Mouse (Mus musculus) liver, embryonic 14.5 days (tissue): ENCODE measurements around the gene Auts2. TPM values are rescaled to one million over a fixed set of nuclear protein-coding genes. Genes with fewer than 3 reads are reported as not detected.

Experiments
- ATAC-seq: fragments of 200-750 bp; cut with Nextera tagmentation; 2 replicates; pipeline ENCODE4 v1.8.0; 2017; ENCODE audit warnings: moderate number of reproducible peaks, mild to moderate bottlenecking, moderate library complexity; ENCODE audit not compliant: insufficient read depth
- DNase-seq, 3 experiments: peaks; one replicate each; pipeline ENCODE4 v3.0.0-alpha.2; 2012 to 2013; ENCODE audit warnings: low read depth in 3 of 3, low spot score in 3 of 3
- H3K27ac ChIP-seq: fragments of 300-500 bp; sonication (generic); 2 replicates; pipeline ENCODE4 v1.5.1; 2014; ENCODE audit warnings: moderate library complexity, mild to moderate bottlenecking, control low read depth, inconsistent platforms
- H3K27me3 ChIP-seq: fragments of 300-500 bp; sonication (generic); 2 replicates; pipeline ENCODE4 v1.6.1; 2014; ENCODE audit warnings: mild to moderate bottlenecking, low read length, moderate library complexity; ENCODE audit not compliant: control insufficient read depth, insufficient read depth
- H3K36me3 ChIP-seq: fragments of 300-500 bp; sonication (generic); replicated peaks from 2 replicates; pipeline ENCODE4 v1.6.1; 2014; ENCODE audit warnings: low read depth; ENCODE audit not compliant: control insufficient read depth, insufficient read depth
- H3K4me1 ChIP-seq, 2 experiments: fragments of 200-500 bp in 1 of 2; fragments of 300-500 bp in 1 of 2; sonication (generic) in 1 of 2; replicated peaks; 2 replicates each; pipeline ENCODE4 v1.6.1; 2012 to 2014; ENCODE audit warnings: antibody characterized with exemption in 1 of 2, inconsistent platforms in 1 of 2, low read length in 1 of 2; ENCODE audit not compliant: control insufficient read depth in 2 of 2, insufficient read depth in 2 of 2
- H3K4me2 ChIP-seq: fragments of 300-500 bp; sonication (generic); 2 replicates; pipeline ENCODE4 v1.6.1; 2014; ENCODE audit warnings: low read depth, mild to moderate bottlenecking, control low read depth, moderate library complexity
- H3K4me3 ChIP-seq, 2 experiments: fragments of 200-500 bp in 1 of 2; fragments of 300-500 bp in 1 of 2; sonication (generic) in 1 of 2; 2 replicates each; pipeline ENCODE4 v1.5.1; 2012 to 2014; ENCODE audit warnings: low read depth in 2 of 2, low read length in 2 of 2, mild to moderate bottlenecking in 2 of 2, control low read depth in 1 of 2, inconsistent platforms in 1 of 2, moderate library complexity in 1 of 2; ENCODE audit not compliant: insufficient read depth in 1 of 2
- H3K9ac ChIP-seq: fragments of 300-500 bp; sonication (generic); replicated peaks from 2 replicates; pipeline ENCODE4 v1.6.1; 2014; ENCODE audit warnings: mild to moderate bottlenecking, control low read depth, moderate library complexity
- H3K9me3 ChIP-seq: fragments of 300-500 bp; sonication (generic); 2 replicates; pipeline ENCODE4 v1.6.1; 2016; ENCODE audit warnings: low read length, mixed read lengths; ENCODE audit not compliant: control insufficient read depth
- CTCF ChIP-seq: IDR thresholded peaks from 2 replicates; pipeline ENCODE4 v1.5.1; 2016; ENCODE audit warnings: antibody characterized with exemption, low read depth, control low read depth
- EP300 ChIP-seq: IDR thresholded peaks from 2 replicates; pipeline ENCODE4 v1.6.1; 2016; ENCODE audit warnings: antibody characterized with exemption, low read depth
- WGBS: fragments of 180-500 bp; shearing (Covaris S2); extraction: QIAGEN DNeasy Blood & Tissue Kit; methylation state at CpG from one replicate; pipeline ENCODE4 v1.1.7; 2014; ENCODE audit not compliant: insufficient replicate concordance; 5-methylcytosine and 5-hydroxymethylcytosine counted together
- polyA plus RNA-seq, 2 experiments: library from polyadenylated mRNA; depleted of rRNA in 1 of 2; stranded (reverse) in 1 of 2; unstranded in 1 of 2; fragments of >200 nt; fragmentation: Nextera tagmentation in 1 of 2; extraction: Ambion mirVana in 1 of 2; gene quantifications; 2 replicates each; pipeline versions ENCODE4 v1.2.1 to v1.2.3; 2012 to 2014

Auts2 gene
- polyA plus RNA-seq, 2 experiments: 0.77 to 1.6 TPM

DNA sequence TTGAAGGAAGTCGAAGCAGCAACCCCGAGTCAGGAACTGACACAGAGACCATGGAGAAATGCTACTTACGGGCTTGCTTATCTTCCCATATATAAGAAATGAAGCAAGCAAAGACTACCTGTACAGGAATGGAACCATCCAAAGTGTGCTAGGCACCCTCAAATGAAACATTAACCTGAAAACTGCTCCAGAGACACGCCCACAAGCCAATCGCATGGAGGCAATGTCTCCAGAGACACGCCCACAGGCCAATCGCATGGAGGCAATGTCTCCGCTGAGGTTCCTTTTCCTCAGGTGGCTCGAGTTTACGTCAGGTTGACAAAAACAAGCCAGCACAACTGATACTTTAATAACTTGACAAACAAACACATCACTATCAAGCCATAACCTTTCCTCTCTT is 379.2 kb downstream of the Auts2 start:
- 0 out of 4 replicates have a peak, but pooled peaks cover 0 to 2% of the 10 kb centered on the region in 2 experiments for H3K4me1 ChIP-seq
- H3K27ac ChIP-seq: no peak overlapping the region
- WGBS: 68% methylated on average over 10 of the region's 10 CpGs
- H3K4me3 ChIP-seq: no peak overlapping the region
- H3K9ac ChIP-seq: no peak overlapping the region
- H3K4me2 ChIP-seq: no peak overlapping the region
- no peaks in the 10 kb centered on the region for H3K36me3 ChIP-seq
- no peak for ATAC-seq
- no peaks in the 10 kb centered on the region for H3K9me3 ChIP-seq
- H3K27me3 ChIP-seq: no peaks in the 10 kb centered on the region
- TF ChIP-seq CTCF (no peak), EP300 (no peak)
- DNase-seq: no peak

DNA sequence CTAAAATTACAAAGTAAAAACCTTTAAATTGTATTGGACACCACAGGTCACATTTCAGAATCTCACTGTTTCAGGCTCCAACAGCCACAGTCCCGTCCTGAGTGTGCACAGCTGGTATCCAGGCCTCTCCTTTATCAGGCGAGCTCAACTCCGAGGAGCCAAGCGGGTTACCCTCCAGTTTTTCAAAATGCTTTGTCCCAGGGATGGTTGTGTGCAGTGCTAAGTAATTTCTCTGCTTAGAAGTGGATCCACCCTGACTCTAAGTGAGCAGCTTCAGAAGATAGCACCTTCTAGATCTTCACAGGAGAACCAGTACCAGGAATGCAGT is 381.0 kb downstream of the Auts2 start:
- no peaks in the 10 kb centered on the region for H3K9me3 ChIP-seq
- no peaks in the 10 kb centered on the region for H3K36me3 ChIP-seq
- 59% methylated on average over 4 of the region's 4 CpGs for WGBS
- ATAC-seq (no peak), DNase-seq (no peak)
- 0 out of 4 replicates have a peak, but pooled peaks cover 0 to 2% of the 10 kb centered on the region in 2 experiments for H3K4me1 ChIP-seq
- TF ChIP-seq EP300 (no peak), CTCF (no peak)
- H3K27me3 ChIP-seq: no peaks in the 10 kb centered on the region
- no peak overlapping the region for H3K4me2 ChIP-seq
- H3K27ac ChIP-seq: no peak overlapping the region
- no peak overlapping the region for H3K9ac ChIP-seq
- H3K4me3 ChIP-seq: no peak overlapping the region

DNA sequence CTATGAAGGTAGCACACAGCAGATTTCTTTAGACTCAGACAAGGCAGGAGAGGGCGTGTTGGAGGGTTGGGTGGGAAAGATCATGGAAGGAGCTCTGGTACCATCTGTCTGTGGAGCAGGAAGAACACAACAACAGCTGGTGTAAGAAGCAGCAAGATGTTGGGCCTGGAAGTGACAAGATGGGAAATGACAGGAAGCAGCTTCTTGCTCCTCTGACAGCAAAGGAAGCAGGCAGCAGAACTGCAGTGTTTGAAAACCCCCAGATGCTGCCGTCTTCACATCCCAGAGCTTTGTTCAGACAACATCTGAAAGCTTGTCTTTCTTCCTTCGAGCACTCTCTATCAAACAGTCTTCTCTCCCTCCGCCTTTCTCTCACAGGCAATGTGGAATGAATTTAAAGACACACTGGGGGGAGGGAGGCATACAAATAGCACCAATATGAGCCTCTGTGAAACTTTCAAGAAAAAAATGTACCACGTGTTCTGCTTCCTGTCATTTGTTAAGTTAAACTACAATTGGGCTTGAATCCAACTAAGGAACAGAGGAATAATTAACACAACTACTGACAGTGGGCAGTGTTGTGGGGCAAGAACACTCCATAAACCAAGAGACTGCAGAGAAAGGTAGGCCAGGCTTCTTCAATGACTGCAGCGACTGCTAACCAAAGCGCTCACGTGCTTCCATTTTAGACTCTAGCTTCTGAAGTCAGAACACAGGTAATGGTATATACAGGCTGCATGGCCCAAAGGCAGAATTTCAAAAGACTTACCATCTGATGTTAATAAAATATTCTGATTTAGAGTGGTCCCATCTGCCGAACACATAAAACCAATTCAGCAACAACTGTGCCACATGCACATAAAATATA is 381.6 kb downstream of the Auts2 start:
- 45% methylated on average over 9 of the region's 9 CpGs for WGBS
- Histone ChIP-seq H3K9ac (no peak overlapping the region), H3K4me2 (no peak overlapping the region), H3K27ac (no peak overlapping the region), H3K9me3 (no peaks in the 10 kb centered on the region), H3K4me1 (0 out of 4 replicates have a peak, but pooled peaks cover 0 to 2% of the 10 kb centered on the region in 2 experiments), H3K36me3 (no peaks in the 10 kb centered on the region), H3K27me3 (no peaks in the 10 kb centered on the region), H3K4me3 (no peak overlapping the region)
- DNase-seq (no peak), ATAC-seq (no peak)
- no peak for TF ChIP-seq CTCF
- TF ChIP-seq EP300: no peak

DNA sequence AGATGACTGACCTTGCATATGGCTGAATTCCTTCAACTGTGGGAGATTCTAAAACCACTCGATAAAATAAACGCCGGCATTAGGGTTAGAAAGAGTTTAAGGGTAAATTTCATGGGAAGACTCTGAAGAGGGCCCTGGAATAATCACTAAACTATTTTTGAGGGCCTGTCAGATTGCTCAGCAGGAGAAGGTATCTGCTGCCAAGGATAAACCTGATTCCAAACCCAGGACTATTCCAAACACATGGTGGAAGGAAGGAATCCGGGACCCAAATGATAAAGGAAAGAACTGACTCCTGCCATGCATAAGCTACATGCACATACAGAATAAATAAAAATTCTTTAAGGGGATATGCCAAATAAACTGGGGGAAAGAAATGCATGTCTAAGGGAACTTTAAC is 399.0 kb downstream of the Auts2 start:
- ATAC-seq (no peak), DNase-seq (no peak)
- Histone ChIP-seq H3K27me3 (no peaks in the 10 kb centered on the region), H3K4me3 (no peak overlapping the region), H3K9ac (no peak overlapping the region), H3K36me3 (no peaks in the 10 kb centered on the region), H3K9me3 (no peaks in the 10 kb centered on the region), H3K27ac (no peak overlapping the region), H3K4me1 (no peaks in the 10 kb centered on the region), H3K4me2 (no peak overlapping the region)
- 73% methylated on average over 4 of the region's 4 CpGs for WGBS
- TF ChIP-seq CTCF (no peak), EP300 (no peak)

DNA sequence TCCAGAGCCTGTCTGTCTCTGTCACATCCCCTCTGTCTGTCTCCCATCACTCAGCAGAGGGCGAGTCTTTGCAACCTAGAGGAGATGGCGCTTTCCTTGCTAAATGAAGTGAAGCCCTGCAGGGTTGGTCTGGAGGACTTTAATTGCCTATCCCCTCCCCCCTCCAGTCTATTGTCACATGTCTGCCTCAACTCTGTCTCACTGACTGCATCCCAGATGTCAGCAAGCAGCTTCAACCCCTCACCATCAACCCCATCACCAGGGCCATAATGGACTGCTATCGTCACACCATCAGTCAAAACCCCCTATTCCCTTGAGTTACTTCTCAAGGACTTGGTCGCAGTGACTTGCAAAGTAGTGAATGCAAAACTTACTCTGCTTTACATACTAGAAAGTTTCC is 402.3 kb downstream of the Auts2 start:
- Histone ChIP-seq H3K27me3 (no peaks in the 10 kb centered on the region), H3K4me2 (no peak overlapping the region), H3K9ac (no peak overlapping the region), H3K4me1 (0 out of 4 replicates have a peak, but pooled peaks cover 0 to 2% of the 10 kb centered on the region in 2 experiments), H3K9me3 (no peaks in the 10 kb centered on the region), H3K4me3 (no peak overlapping the region), H3K36me3 (no peaks in the 10 kb centered on the region), H3K27ac (no peak overlapping the region)
- DNase-seq (no peak), ATAC-seq (no peak)
- TF ChIP-seq CTCF: no peak
- TF ChIP-seq EP300: no peak
- 69% methylated on average over 4 of the region's 4 CpGs for WGBS
